Mouse (Mus musculus): ENCODE data around the gene Ei24.

Gene Ei24

DNA sequence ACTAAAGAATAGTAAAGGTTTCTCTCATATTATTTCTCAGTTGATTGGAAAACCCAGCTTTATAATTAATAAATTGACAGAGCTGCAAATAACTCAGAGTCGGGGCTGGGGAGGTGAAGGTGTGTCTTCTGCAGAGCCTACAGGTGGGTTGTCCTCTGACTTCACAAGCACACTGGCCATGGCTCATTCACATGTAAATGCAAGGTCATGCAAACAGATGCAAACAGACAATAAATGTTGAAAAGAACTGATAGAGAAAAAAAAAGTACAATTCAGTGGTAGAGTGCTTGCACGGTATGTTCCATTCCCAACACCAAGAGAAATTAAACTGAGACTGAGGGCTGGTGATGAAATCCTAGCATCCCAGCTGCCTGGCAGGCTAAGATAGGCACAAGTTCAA, 2.7 kb downstream of the Ei24 start:
- DNase-seq (ENCODE audit: low spot score in 2 of 2), result no peak

DNA sequence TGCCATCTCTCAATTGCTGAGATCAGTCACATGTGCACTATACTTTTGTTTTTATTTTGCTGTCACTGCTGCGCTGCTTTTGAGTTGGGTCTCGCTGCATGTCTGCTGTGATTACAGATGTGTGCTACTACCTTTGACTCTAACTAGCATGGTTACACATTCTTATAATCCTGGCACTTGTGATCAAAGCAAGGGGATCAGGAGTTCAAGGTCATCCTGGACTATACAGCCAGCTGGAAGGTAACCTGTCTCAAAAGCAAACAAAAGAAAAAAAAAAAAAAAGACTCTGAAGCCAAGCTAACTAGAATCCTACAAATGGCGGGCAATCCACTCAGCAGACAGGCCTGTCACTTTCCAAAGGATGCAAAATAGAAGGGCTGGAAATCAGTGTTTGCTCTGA, 5.0 kb downstream of the Ei24 start:
- no peak for DNase-seq (ENCODE audit: low spot score in 2 of 2)

DNA sequence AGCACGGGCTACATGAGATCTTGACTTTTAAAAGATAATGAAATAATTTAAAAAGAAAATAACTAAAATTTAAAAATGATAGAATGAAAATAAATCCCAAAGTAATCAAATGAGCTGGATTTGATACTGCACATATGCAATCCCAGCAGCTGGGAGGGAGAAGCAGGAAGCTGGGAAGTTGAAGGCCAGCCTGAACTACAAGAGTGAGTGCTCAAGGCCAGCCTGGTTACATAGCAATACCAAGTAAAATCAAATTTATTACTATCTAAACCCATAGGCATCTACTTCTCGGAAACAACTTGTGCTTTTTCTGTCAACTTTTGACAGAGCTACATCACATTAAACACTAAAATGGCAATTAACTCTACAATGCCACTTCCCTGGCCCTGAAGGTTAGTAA, 13.3 kb downstream of the Ei24 start:
- no peak for DNase-seq (ENCODE audit: low spot score in 2 of 2)

DNA sequence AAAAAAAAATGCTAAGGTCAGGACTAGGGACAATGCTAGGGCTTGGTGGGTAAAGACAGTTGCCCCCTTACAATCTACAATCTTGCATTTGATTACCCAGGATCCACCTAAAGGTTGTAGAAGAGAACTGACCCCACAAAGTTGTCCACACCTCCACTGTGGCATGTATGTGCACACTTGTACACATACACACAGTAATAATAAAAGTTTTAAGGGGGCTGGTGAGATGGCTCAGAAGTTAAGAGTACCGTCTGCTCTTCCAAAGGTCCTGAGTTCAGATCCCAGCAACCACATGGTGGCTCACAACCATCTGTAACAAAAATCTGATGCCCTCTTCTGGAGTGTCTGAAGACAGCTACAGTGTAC, 28.2 kb downstream of the Ei24 start:
- no peak for DNase-seq (ENCODE audit: low spot score in 2 of 2)

DNA sequence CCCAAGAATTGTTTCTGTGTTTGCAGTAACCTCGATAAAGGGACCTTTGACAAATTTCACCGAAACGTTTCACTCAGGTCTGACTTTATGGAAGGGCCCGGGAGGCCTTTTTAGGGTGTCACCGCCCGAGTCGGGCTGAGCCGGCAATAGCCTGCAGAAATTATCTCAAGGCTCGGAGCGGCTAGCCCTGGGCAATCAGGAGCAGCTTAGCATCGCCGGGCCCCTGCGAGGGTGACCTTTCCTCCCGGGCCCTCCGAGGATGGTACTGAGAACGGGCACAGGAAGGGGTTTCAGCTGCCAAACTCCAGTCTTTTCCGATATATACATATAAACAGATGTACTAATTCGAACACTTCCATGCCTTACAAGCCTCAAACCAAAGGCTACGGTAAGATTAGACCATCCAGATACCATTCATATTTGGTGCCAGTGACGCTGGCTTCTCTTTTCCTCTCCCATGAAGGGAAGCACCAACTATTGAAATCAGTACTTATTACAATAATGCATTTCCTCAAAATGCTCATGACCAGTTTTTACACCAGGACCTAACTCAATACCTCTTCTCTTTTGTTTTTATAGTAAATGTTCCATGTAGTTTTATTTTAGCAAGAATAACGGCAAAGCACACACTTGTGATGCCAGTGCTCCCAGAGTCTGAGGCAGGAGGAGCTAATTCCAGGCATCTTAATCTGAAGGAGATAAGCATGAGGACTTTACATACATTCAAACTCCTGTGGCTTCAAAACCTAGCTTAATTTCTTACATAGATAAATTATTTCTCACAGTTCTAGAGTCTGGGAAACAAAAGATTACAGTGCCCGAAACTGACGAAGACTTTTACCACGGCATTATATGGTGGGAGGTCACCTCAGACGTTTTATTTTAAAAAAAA, 28.8 kb downstream of the Ei24 start:
- peak in 1 of 2 experiments; percentile 17 for DNase-seq (ENCODE audit: low spot score in 2 of 2)

DNA sequence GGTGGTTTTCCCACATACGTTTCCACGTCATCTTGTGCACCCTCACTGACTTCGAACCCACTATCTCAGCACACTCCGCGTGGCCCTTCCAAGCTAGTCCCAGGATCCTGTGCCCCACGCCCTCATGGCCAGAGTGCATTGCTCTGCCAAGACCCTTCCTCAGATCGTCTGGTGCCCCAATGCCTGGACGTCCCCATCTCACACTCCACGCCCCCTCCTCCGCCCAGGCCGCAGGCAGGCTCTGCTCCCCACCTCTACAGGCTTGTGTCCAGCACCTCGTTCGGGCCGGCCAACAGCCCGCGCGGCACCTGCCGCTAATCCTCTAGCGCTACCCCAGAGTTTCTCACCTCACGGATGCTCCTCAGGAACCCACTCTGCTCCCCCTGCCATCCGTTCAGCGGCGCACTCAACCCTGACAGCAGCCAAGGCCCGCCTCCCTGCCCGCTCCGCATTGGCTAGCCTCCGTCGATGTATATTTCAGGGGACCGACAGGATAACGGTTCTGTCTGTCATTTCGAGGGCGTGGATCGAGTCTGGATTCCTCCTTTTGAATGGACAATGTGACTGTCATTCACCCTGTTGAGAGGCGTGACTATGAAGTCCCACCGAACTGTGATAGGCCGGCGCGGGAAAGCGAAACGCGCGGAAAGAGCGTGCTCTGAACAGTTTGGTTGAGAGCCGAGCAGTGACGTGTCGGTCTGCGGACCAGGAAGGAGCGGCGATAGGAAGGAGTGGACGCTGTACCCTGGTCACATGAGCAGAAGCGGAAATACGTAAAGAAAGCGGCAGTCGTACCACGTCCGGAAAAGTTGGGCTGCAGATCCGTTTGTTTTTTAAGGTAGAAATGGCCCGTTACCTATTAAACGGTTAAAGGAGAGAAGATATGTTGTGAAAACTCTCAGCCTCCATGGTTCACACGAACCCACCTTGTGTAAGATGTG, 29.7 kb downstream of the Ei24 start, which contains the start of gene Stt3a:
Stt3a (minus strand) TSS at position 477 of the 941 bp plus-strand sequence.
- DNase-seq (ENCODE audit: low spot score in 2 of 2), result peak; percentile 99

DNA sequence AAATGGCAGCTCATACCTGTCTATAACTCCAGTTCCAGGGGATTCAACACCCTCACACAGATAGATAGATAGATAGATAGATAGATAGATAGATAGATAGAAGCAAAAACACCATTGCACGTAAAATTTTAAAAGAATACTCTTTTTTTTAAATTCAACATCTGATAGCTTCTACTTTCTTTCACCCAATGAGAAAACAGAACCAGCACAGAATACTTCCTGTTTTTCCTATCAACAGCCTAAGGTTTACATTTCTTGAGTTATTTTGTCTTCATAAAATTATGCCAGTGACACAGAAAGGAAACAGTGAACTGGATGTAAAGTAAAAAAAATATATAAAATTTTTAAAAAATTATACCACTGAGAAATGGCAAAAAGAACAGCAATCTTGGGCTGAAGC, 32.8 kb downstream of the Ei24 start:
- DNase-seq (ENCODE audit: low spot score in 2 of 2), result no peak
